Mouse (Mus musculus): ENCODE data around the gene Pga5.

Pga5 gene

DNA sequence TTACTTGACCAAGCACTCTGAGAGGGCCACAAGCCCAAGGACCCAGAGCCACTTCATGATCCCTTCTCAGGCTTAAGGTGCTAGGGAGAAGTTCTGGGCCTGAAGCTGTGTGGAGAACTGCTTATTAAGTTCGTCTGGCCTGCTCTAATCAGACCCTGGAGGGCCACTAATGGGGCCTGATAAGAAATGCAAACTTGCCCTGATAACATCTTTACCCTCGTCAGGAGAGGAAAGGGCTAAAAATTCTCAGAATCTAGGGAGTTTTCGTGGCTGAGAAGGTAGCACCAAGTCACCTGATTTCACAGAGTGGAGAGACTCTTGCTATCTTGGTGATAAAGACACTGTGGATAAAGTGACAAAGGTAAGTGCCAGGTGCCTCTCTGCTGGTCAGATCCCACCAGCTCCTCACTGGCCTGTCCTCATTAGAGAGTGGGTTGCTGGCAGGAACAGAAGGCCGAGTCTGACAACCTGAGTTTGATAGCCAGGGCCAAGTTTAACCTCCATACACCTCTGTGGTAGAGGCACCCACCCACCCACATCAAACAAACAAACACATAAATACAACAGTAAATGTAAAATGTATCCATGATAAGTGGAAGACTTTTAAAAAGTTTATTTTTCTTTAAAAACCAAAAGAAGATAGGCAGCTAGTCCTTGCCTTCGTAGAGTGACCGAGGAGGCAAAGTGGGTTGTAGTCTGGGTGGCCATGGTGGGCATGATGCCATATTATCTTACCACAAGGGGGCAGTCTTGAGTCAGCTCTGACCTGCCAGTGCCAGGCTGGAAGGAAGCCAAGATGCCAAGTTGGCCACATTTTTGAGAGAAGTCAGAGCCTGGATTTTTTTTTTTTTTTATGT is at the start of gene Pga5:
Gene Pga5, minus strand, starts transcription at position 157 of the 857 bp plus-strand sequence.
- peak; percentile 79 for DNase-seq

DNA sequence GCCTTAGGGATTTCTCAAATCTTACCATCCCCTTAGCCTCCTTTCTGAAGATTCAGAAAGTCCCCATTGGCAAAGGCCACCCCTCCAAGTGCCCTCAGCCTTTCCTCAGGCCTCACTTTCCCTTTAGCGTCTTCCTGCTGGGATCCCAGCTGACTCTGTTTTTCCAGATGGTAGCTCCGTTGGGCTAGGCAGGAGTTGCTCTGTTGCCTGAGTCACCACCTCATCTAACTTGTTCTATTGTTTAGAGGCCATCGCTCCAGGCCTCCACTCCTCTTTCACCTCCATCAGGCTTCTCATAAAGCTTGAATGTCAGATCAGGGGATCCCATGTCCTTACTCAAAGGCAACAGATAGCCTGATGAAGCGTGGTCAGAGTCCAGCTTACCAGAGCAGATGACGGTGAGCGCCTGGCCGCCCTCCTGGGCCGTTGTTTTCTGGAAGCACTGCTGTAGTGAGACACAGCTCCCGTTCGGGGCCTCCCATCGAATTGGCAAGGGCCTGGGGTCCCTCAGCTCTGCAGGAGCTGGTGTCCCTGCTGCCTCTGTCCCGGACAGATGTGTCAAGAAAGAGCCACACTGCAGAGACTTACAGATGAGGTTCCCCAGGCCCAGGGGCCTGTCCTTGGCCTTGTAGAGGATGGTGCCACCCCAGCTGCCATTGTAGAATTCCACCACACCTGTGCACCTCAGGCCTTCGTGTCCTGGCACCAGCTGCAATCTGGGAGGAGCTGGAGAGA is 46.9 kb upstream of the Pga5 start:
- no peak for DNase-seq

GRCm38 (mm10) chr19:10723649-10724048 is 45.8 kb upstream of the Pga5 start:
- no peak for DNase-seq

GRCm38 (mm10) chr19:10723084-10723483 is 45.2 kb upstream of the Pga5 start:
- no peak for DNase-seq

- DNase-seq = no peak
Observed at GRCm38 (mm10) chr19:10721064-10721463, 43.2 kb upstream of the Pga5 start.

DNA sequence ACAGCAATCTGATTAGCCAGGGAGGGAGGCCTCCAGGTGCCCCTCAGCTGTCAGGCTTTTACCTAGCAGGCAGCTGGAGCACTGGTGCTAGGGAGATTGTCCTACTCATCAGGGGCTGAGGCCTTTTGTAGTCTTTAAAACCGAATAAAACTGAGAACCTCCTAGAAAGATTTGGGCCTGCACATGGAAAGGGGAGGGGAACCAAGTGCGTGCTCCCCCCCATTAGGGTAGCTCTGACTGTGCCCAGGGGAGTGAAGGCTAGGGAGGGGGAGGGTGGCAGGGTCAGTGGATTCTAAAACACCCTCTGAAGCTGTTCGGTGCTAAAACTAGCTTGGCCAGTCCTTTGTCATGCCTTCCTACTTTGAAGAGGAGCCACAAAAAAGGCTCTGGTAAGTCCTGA is 42.7 kb upstream of the Pga5 start:
- DNase-seq = no peak

GRCm38 (mm10) chr19:10719751-10720150 is 41.9 kb upstream of the Pga5 start:
- DNase-seq = no peak

- no peak for DNase-seq
Observed at GRCm38 (mm10) chr19:10718251-10718775, 40.4 kb upstream of the Pga5 start.

GRCm38 (mm10) chr19:10715476-10715875 is 37.6 kb upstream of the Pga5 start:
- DNase-seq = no peak

DNA sequence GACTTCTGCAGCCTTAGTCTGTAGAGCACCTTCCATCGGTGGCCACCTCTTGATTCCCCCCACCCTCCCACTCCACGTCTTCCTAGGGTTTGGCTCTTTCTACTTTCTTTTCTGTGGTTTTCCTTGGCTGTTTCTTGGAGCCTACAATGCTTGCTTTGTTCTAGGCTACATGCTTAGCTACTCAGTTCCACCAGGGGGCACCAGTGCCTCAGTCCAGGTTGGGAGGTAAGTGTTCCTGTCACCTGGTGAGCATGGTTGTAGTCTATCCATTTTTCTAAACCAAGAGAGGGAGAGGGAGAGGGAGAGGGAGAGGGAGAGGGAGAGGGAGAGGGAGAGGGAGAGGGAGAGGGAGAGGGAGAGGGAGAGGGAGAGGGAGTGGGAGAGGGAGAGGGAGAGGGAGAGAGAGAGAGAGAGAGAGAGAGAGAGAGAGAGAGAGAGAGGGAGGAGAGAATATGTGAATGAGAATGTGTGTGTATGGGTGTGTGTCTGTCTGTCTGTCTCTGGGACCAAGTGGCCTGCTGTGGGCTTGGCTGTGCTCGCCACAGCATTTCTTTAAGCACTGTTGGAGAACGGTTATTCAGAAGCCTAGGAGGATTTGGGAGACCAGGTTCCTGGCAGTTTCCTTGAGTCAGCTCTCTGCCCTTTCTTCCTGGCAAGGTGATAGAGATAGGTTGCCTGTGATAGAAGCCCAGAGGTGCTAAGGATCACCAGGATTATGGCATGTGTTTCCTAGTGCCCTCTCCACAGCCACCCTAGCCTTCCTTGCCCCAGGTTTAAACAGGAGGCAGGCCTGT is 37.0 kb upstream of the Pga5 start:
- peak; percentile 85 for DNase-seq

- DNase-seq = no peak
Observed at GRCm38 (mm10) chr19:10714168-10714567, 36.3 kb upstream of the Pga5 start.

- DNase-seq = no peak
Observed at GRCm38 (mm10) chr19:10713551-10713950, 35.7 kb upstream of the Pga5 start.

DNA sequence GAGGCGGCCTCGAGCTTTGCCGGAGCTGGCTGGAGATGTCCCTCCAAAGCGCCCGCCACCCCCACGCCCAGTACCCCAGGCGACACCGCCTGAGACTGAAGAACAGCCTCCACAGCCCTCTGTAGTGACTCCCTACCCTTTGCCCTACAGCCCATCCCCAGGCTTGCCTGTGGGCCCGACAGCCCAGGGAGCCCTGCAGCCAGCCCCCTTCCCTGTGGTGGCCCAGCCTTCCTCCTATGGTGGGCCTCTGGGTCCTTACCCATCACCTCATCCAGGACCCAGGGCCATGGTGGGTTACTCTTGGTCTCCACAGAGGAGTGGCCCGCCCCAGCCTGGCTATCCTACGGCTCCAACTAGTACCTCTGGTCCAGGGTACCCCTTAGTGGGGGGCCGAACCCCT is 34.8 kb upstream of the Pga5 start:
- no peak for DNase-seq

GRCm38 (mm10) chr19:10712194-10712593 is 34.3 kb upstream of the Pga5 start:
- DNase-seq = no peak

DNA sequence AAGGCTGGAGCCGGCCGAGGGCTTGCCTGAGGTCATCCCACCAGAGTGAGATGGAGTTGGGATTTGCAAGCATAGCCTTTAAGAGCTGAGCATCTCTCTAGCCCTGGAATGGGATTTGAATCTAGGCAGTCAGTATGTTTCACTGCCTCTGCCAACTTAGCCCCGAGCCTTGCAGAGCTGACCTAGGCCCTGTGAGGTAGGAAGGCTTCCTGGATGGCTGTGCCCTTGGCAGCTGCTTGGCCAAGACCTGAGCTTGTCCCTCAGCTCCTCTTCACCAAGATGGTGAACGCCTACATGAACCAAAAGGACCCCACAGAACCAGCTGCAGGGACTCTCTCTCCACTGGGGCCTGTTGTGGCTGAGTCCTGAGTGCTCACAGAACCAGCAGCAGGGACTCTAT is 32.9 kb upstream of the Pga5 start:
- DNase-seq = no peak

DNA sequence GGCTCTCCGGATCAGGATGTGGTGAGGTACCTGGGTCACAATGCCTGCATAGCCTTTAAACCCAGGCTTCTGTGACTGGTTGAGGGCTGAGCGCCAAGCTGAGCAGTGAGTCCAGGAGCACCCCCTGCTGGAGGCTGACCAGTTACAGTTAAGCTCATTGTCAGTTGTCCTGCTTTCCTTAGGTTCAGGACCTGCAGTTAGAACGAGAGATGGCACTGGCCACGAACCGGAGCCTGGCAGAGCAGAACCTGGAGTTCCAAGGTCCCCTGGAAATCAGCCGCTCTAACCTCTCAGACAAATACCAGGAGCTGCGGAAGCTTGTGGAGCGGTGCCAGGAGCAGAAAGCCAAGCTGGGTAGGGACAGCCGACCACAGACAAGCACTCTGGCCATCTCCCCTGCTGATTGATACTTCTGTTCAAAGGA is 32.2 kb upstream of the Pga5 start:
- peak; percentile 74 for DNase-seq

DNA sequence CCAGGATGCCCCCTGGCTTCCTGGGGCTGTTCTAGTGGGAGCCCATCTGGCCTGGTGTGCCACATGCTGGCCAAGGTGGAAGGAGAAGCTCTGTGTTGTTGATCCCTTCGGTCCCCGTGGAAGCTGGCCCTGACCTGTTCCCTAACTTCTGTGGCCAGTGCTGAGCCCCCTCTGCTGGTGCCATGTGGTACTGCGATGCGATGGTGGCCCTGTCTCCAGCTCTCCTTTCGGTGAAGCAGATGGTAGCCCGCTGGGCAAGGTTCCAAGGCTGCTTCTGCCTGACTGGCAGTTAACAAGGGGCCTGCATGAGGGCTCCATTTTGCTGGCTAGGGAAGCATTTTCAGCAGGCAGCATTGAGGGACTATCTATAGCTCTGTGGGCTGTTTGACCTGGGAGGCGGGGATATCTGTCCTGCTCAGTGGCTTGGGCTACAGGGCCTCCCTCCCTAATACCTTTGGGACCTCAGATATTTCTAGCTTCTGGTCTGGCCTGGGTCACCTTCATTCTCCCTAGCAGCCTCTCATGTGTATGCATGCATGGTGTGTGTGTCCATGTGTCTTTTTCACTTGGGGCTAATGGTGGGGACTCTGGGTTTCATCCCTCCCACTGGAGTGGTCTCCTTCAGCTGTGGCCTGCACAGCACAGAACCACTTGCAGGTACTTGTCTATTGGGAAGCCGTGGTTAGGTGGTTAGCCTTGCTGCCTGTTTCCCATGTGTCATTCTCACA is 31.7 kb upstream of the Pga5 start:
- DNase-seq = peak; percentile 96

DNA sequence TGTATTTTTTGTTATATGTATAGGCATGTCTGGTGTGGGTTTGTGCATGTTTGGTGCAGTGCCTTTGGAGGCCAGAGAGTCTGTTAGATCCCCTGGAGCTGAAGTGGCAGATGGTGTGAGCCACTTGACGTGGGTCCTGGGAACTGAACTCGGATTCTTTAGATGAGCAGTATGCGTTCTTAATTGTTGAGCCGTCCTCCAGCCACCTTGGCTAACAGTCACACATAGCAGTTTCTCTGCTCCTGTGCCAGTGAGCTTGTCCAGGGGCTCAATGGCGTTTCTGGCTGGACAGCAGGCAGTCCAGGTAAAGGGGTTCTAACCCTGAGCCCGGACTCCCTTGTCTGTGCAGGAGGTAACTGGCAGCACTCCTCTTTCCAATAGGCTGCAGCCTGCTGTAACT is 31.0 kb upstream of the Pga5 start:
- no peak for DNase-seq

- DNase-seq = no peak
Observed at GRCm38 (mm10) chr19:10707881-10708280, 30.0 kb upstream of the Pga5 start.

GRCm38 (mm10) chr19:10707087-10707875 is 29.4 kb upstream of the Pga5 start:
- no peak for DNase-seq

DNA sequence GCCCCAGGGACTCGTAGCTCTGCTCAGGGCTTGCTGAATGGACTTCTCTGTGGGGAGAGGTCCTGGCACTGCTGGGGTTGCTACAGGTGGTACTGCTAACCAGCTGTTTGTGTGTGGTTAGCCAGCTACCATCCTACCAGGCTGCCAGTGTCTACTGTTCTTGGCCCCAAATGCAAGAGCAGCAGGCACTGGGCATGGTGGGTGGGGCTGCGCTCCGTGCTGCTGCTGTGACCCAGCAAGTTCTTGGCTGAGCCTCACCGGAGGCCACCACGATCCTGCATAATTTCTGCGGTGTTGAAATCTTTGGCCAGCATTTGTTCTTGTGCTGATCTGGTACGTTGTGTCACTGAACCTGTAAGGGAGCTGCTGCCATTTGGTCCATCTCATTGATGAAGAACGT is 25.6 kb upstream of the Pga5 start:
- no peak for DNase-seq

- no peak for DNase-seq
Observed at GRCm38 (mm10) chr19:10702125-10702524, 24.3 kb upstream of the Pga5 start.

All from right cerebral cortex, adult 18-20 months (tissue).